In genomic region chr1:62522761-62523160, GRCm38 (mm10) we compare ENCODE assay signal across 19 mouse cellular contexts.
DNase-seq lines count a peak whose midpoint lies in the region; ATAC-seq lines count a peak whose summit lies in the region.
"Had no signal": no experiment of that assay in that cellular context is flagged by ENCODE, and none has a peak within 500 bp of the region (broad histone marks: within the 10 kb centered on the region; RNA-seq: fewer than 3 reads in every experiment).

No protein-coding gene starts in this region.

- no peak overlapping the region for H3K9ac ChIP-seq in heart, embryonic 11.5 days (ENCODE audit: low read depth, low read length)
- H3K9ac ChIP-seq in kidney, embryonic 16.5 days (replicated peaks; ENCODE audit: low read length): no peak overlapping the region
- H3K9ac ChIP-seq in midbrain, embryonic 16.5 days (ENCODE audit: low read depth, low read length): no peak overlapping the region
- H3K9ac ChIP-seq: forebrain, embryonic 12.5 days; heart, embryonic 15.5 days; hindbrain, embryonic 14.5 days; lung, embryonic 15.5 days; midbrain, embryonic 12.5 days; neural tube, embryonic 12.5 days had no signal

- WGBS in heart, embryonic 11.5 days (ENCODE audit: insufficient replicate concordance): 71% methylated on average over 2 of the region's 2 CpGs
- 44% methylated on average over 2 of the region's 2 CpGs for WGBS in kidney, embryonic 16.5 days
- WGBS in midbrain, embryonic 16.5 days: 65% methylated on average over 2 of the region's 2 CpGs

- H3K27ac ChIP-seq in heart, embryonic 11.5 days (ENCODE audit: low read depth, low read length): no peak overlapping the region
- H3K27ac ChIP-seq in kidney, embryonic 16.5 days (ENCODE audit: low read length): no peak overlapping the region
- no peak overlapping the region for H3K27ac ChIP-seq in midbrain, embryonic 16.5 days (ENCODE audit: low read length)
- H3K27ac ChIP-seq: forebrain, embryonic 12.5 days; heart, embryonic 15.5 days; hindbrain, embryonic 14.5 days; lung, embryonic 15.5 days; midbrain, embryonic 12.5 days; neural tube, embryonic 12.5 days had no signal

- ATAC-seq in heart, embryonic 11.5 days (replicated peaks; ENCODE audit: insufficient number of reproducible peaks, low FRiP score, low TSS enrichment): no peak
- ATAC-seq in kidney, embryonic 16.5 days (ENCODE audit: low FRiP score, low TSS enrichment): no peak
- no peak for ATAC-seq in midbrain, embryonic 16.5 days
- ATAC-seq in frontal cortex, adult (ENCODE audit: low TSS enrichment): no peak

- no peaks in the 10 kb centered on the region for H3K9me3 ChIP-seq in heart, embryonic 11.5 days (replicated peaks; ENCODE audit: control insufficient read depth, low read length)
- no peaks in the 10 kb centered on the region for H3K9me3 ChIP-seq in kidney, embryonic 16.5 days (ENCODE audit: low read length)
- no peaks in the 10 kb centered on the region for H3K9me3 ChIP-seq in midbrain, embryonic 16.5 days (replicated peaks; ENCODE audit: control insufficient read depth, low read length, poor library complexity, severe bottlenecking)
- H3K9me3 ChIP-seq: forebrain, embryonic 12.5 days; heart, embryonic 15.5 days; lung, embryonic 15.5 days; midbrain, embryonic 12.5 days; neural tube, embryonic 12.5 days had no signal

- H3K4me1 ChIP-seq in heart, embryonic 11.5 days (ENCODE audit: control insufficient read depth, insufficient read depth, low read length): no peaks in the 10 kb centered on the region
- no peaks in the 10 kb centered on the region for H3K4me1 ChIP-seq in kidney, embryonic 16.5 days (ENCODE audit: insufficient read depth, low read length)
- peaks cover 4% of the 10 kb centered on the region for H3K4me1 ChIP-seq in midbrain, embryonic 16.5 days (ENCODE audit: control insufficient read depth, insufficient read depth, low read length)
- H3K4me1 ChIP-seq: lung, embryonic 15.5 days; neural tube, embryonic 12.5 days had no signal

- H3K36me3 ChIP-seq in heart, embryonic 11.5 days (ENCODE audit: control insufficient read depth, insufficient read depth, low read length): no peaks in the 10 kb centered on the region
- H3K36me3 ChIP-seq in kidney, embryonic 16.5 days (ENCODE audit: insufficient read depth, low read length): no peaks in the 10 kb centered on the region
- no peaks in the 10 kb centered on the region for H3K36me3 ChIP-seq in midbrain, embryonic 16.5 days (ENCODE audit: control insufficient read depth, insufficient read depth, low read length)
- H3K36me3 ChIP-seq: forebrain, embryonic 12.5 days; heart, embryonic 15.5 days; lung, embryonic 15.5 days; midbrain, embryonic 12.5 days; neural tube, embryonic 12.5 days had no signal

- no peaks in the 10 kb centered on the region for H3K27me3 ChIP-seq in heart, embryonic 11.5 days (ENCODE audit: control insufficient read depth, insufficient read depth, low read length)
- H3K27me3 ChIP-seq in kidney, embryonic 16.5 days (ENCODE audit: insufficient read depth, low read length): no peaks in the 10 kb centered on the region
- no peaks in the 10 kb centered on the region for H3K27me3 ChIP-seq in midbrain, embryonic 16.5 days (ENCODE audit: control insufficient read depth, insufficient read depth, low read depth, low read length)
- H3K27me3 ChIP-seq: forebrain, embryonic 12.5 days; heart, embryonic 15.5 days; lung, embryonic 15.5 days; midbrain, embryonic 12.5 days; neural tube, embryonic 12.5 days had no signal

- no peak overlapping the region for H3K4me2 ChIP-seq in heart, embryonic 11.5 days
- no peak overlapping the region for H3K4me2 ChIP-seq in kidney, embryonic 16.5 days (replicated peaks; ENCODE audit: low read depth, low read length)
- H3K4me2 ChIP-seq in midbrain, embryonic 16.5 days (ENCODE audit: low read length): no peak overlapping the region
- H3K4me2 ChIP-seq: forebrain, embryonic 12.5 days; heart, embryonic 15.5 days; hindbrain, embryonic 14.5 days; liver, embryonic 11.5 days; lung, embryonic 15.5 days; midbrain, embryonic 12.5 days; neural tube, embryonic 12.5 days had no signal

- no peak overlapping the region for H3K4me3 ChIP-seq in heart, embryonic 11.5 days (ENCODE audit: low read depth, low read length)
- H3K4me3 ChIP-seq in kidney, embryonic 16.5 days (ENCODE audit: low read length): no peak overlapping the region
- H3K4me3 ChIP-seq in midbrain, embryonic 16.5 days (ENCODE audit: low read depth, low read length): no peak overlapping the region
- H3K4me3 ChIP-seq: forebrain, embryonic 12.5 days; heart, embryonic 15.5 days; lung, embryonic 15.5 days; midbrain, embryonic 12.5 days; neural tube, embryonic 12.5 days had no signal

- peak; percentile 93 for DNase-seq in heart, adult 11 months
- DNase-seq in kidney, postnatal 10 days: peak; percentile 66
- DNase-seq in heart, adult 9 months (ENCODE audit: low spot score in 2 of 2): peak; percentile 33 to 43
- DNase-seq in heart, postnatal 4 days: peak; percentile 10
- DNase-seq: cerebellum, adult 8-10 months; gastrocnemius, postnatal 10 days; right cerebral cortex, postnatal 4 days; thymus, postnatal 4 days had no signal

Comparison
In these comparisons a context has a peak if more than half of its experiments do, and no peak if none do; other contexts are left out.
1. DNase-seq: peak in every context shown above with its lines; median percentile 93 in heart, adult 11 months; 66 in kidney, postnatal 10 days; 38 in heart, adult 9 months; 10 in heart, postnatal 4 days.